Mouse (Mus musculus) small intestine, adult 2 months (tissue): ENCODE measurements at regions not wholly inside any gene's neighbourhood (a gene's known extent, or its start where the extent isn't known, plus 50 kb on each side); places are given as distances from the start of the nearest gene placed in this dataset.

Experiments used
- H3K27ac ChIP-seq: fragments of 200-500 bp; 2 replicates; pipeline ENCODE4 v1.5.1; 2012; ENCODE audit warnings: low read depth, low read length, control low read depth, inconsistent platforms; ENCODE audit not compliant: insufficient read depth
- H3K27me3 ChIP-seq: fragments of 200-500 bp; 2 replicates; pipeline ENCODE4 v1.6.1; 2012; ENCODE audit warnings: mild to moderate bottlenecking, moderate library complexity, low read length, inconsistent platforms; ENCODE audit not compliant: control insufficient read depth, insufficient read depth
- H3K36me3 ChIP-seq: fragments of 200-500 bp; 2 replicates; pipeline ENCODE4 v1.6.1; 2012; ENCODE audit warnings: mild to moderate bottlenecking, low read length, control low read depth, inconsistent platforms; ENCODE audit not compliant: control insufficient read depth, insufficient read depth
- H3K4me1 ChIP-seq: fragments of 200-500 bp; 2 replicates; pipeline ENCODE4 v1.6.1; 2012; ENCODE audit warnings: low read length, inconsistent platforms, mixed read lengths; ENCODE audit not compliant: control insufficient read depth, insufficient read depth, insufficient read length
- H3K4me3 ChIP-seq: fragments of 200-500 bp; 2 replicates; pipeline ENCODE4 v1.5.1; 2012; ENCODE audit warnings: low read depth, mild to moderate bottlenecking, control low read depth, inconsistent platforms, low read length, moderate library complexity
- CTCF ChIP-seq: fragments of 200-500 bp; IDR thresholded peaks from 2 replicates; pipeline ENCODE4 v1.5.1; 2012; ENCODE audit warnings: low read depth, mild to moderate bottlenecking, control low read depth, inconsistent platforms, low read length, moderate library complexity, mixed read lengths; ENCODE audit not compliant: insufficient replicate concordance, insufficient read length; ENCODE audit errors: extremely low read depth
- POLR2A ChIP-seq: fragments of 200-500 bp; IDR thresholded peaks from 2 replicates; pipeline ENCODE4 v1.6.1; 2012; ENCODE audit warnings: low read depth, mild to moderate bottlenecking, control low read depth, inconsistent platforms, low read length, moderate library complexity
- WGBS: fragments of 180-500 bp; shearing (Covaris S2); methylation state at CpG from one replicate; pipeline ENCODE4 v1.1.7; 2018; 5-methylcytosine and 5-hydroxymethylcytosine counted together

DNA sequence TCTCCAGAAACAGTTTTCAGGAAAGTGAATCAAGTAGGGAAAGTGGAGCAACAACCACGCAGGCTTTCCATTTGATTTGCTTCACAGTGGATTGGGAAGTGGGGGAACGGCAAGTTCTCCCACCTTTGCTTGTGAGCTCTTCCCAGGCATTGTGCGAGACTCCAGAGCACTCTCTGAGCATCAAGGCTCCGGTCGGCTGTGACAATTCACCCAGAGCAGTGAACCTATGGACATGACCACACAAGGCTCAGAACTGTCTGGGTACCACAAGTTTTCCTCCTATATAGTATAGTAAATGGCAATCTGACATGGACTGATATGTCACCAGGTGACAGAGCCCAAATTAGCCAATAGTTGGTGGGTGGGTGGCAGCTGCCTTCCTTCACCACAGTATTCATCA is 527.0 kb downstream of the Arl4a start:
- Histone ChIP-seq H3K27me3 (no peaks in the 10 kb centered on the region), H3K4me1 (no peaks in the 10 kb centered on the region), H3K36me3 (no peaks in the 10 kb centered on the region), H3K27ac (no peak overlapping the region), H3K4me3 (no peak overlapping the region)
- 90% methylated on average over 5 of the region's 5 CpGs for WGBS
- TF ChIP-seq POLR2A (no peak), CTCF (no peak)

DNA sequence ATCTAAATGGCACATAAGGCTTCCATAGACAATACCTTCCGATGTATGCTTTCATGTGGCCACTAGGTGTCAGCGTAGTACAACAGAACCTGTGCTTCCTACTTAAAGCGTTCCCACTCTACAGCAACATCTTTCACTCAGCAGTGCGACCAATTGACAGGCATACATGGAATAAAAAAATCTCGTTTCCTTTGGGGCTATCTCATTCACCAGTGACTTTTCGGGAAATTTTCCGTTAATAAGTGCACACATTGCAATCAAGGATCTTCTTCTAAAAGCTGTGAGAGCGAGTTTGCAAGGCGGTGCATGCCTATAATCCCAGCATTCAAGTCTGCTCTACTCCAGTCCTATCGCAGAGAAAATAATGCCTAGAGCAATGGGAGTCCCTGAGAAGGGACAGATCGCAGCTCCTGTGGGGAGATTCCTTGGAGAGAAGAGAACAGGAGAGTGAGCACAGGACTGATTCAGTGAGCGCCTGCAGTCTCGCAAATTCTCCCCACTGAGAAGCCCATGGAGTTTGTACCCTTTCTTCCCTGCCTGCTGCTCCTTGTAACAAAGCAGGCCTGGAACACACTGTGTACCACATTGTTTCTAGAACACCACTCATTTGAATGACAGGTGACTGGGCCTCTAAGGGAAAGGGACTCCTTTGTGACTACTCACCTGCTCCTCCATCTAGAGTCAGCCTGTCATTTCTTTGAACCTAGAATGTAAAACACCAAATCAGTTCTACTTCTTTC is 527.6 kb downstream of the Arl4a start:
- Histone ChIP-seq H3K4me1 (no peaks in the 10 kb centered on the region), H3K36me3 (no peaks in the 10 kb centered on the region), H3K27me3 (no peaks in the 10 kb centered on the region), H3K27ac (no peak overlapping the region), H3K4me3 (no peak overlapping the region)
- 28% methylated on average over 13 of the region's 13 CpGs for WGBS
- no peak for TF ChIP-seq POLR2A
- TF ChIP-seq CTCF, result no peak

DNA sequence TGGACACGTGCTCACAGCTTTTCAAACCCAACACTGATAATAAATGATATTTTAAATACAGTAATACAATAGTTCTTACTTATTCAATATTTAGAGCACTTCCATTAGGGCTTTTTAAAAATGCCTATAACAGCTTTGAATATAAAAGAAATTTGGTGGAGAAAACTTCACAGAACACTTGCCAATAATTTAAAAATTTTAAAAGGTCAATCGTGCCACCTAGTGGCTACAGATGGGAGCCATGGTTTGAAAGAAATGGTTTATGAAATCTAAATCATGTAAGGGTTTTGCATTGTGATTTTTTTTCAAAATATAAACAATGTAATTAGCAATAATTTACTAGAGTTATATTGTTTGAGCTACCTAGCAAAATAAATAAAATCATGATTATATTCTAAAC is 541.6 kb downstream of the Arl4a start:
- Histone ChIP-seq H3K4me3 (no peak overlapping the region), H3K27ac (no peak overlapping the region), H3K27me3 (no peaks in the 10 kb centered on the region), H3K4me1 (no peaks in the 10 kb centered on the region), H3K36me3 (no peaks in the 10 kb centered on the region)
- WGBS, result 35% methylated on average over 2 of the region's 2 CpGs
- TF ChIP-seq CTCF (no peak), POLR2A (no peak)

DNA sequence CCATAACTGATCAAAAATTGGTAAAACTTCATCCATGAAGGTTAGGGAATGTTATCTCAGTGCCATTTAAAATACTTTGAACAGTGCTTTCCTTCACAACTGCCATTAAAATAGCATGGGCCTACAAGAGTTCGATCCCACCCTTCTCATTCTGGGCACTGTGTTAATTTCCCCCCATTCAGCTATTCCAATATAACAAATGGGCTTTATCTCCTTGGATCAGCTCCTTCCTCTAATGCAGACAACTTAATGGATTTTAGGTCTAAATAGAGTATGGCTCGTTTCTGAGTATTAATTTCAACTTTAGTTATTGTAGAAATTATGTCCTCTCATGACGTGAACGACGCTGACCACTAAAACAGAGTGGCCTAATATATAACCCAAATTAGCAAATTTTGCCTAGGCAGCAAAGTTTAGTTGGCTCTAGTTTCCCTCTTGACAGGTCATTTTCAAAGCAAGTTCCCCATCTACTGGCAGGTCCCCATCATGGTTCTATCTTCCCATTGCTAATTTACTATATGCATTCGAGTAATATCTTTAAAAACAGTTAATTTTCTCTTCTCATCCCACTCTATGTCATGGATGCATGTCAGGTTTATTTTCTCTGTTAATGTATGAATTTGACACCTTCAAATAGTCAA is 544.1 kb downstream of the Arl4a start:
- Histone ChIP-seq H3K36me3 (no peaks in the 10 kb centered on the region), H3K27me3 (no peaks in the 10 kb centered on the region), H3K4me1 (no peaks in the 10 kb centered on the region), H3K27ac (no peak overlapping the region), H3K4me3 (no peak overlapping the region)
- TF ChIP-seq CTCF, result no peak
- no peak for TF ChIP-seq POLR2A
- WGBS, result 67% methylated on average over 6 of the region's 6 CpGs

DNA sequence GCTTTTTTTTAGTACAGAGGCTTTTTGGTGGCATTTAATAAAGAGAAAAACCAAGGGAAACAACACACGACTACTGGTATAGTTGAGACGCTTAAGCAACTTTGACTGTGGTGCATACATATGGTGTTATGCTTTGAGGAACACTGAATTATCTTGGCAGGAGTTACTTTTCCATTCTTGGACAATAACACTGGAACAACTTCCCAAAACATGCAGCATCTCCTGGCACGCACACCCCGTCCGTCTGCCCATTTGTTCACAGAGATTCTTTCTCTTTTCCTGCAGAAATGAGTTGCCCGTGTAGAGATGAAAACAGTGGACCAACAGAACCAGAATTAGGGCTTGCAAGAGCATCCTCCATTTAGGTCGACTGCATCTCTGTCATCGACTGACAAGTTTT is 544.7 kb downstream of the Arl4a start:
- H3K27ac ChIP-seq, result no peak overlapping the region
- no peak for TF ChIP-seq POLR2A
- H3K27me3 ChIP-seq, result no peaks in the 10 kb centered on the region
- H3K36me3 ChIP-seq, result no peaks in the 10 kb centered on the region
- 72% methylated on average over 8 of the region's 8 CpGs for WGBS
- H3K4me3 ChIP-seq, result no peak overlapping the region
- H3K4me1 ChIP-seq, result no peaks in the 10 kb centered on the region

DNA sequence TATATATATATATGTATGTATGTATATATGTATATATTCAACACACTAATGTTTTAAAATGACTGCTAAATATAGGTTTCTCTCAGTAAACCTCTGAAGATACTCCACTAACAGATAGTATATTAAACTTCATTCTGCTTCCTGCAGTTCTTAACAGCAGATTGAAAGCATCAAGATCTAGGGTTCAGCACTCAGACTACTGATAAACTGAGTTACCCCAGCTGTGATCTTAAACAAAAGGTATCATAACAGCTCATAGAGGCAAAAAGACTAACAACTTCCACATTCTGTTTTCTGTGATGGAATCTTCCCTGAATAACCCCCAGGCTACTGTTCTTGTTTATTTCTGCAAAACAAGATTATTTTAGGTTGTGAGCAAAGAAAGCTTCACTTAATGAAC is 564.8 kb downstream of the Arl4a start:
- no peak for TF ChIP-seq POLR2A
- no peak for TF ChIP-seq CTCF
- no peaks in the 10 kb centered on the region for H3K27me3 ChIP-seq
- no peak overlapping the region for H3K4me3 ChIP-seq
- no peaks in the 10 kb centered on the region for H3K4me1 ChIP-seq
- no peak overlapping the region for H3K27ac ChIP-seq
- no peaks in the 10 kb centered on the region for H3K36me3 ChIP-seq
